Mouse (Mus musculus) megakaryocyte, embryonic 14.5 days (primary cell): ENCODE measurements around the gene Bex1. TPM values are rescaled to one million over a fixed set of nuclear protein-coding genes. Genes with fewer than 3 reads are reported as not detected.

ENCODE experiments used
- H3K27me3 ChIP-seq: replicated peaks from 2 replicates; pipeline ENCODE3; 2012; ENCODE audit warnings: inconsistent platforms
- H3K36me3 ChIP-seq: replicated peaks from 2 replicates; pipeline ENCODE3; 2012; ENCODE audit warnings: low read length, inconsistent platforms, mixed read lengths
- H3K4me1 ChIP-seq: 2 replicates; pipeline ENCODE4 v1.6.1; 2012; ENCODE audit warnings: inconsistent platforms
- H3K4me3 ChIP-seq: replicated peaks from 2 replicates; pipeline ENCODE3; 2012; ENCODE audit warnings: moderate library complexity, mild to moderate bottlenecking, inconsistent platforms
- H3K9me3 ChIP-seq: 2 replicates; pipeline ENCODE4 v1.6.1; 2012; ENCODE audit warnings: inconsistent platforms
- FLI1 ChIP-seq: IDR thresholded peaks from 2 replicates; pipeline ENCODE4 v1.6.1; 2012; ENCODE audit warnings: low read length, inconsistent platforms, mixed read lengths
- GATA1 ChIP-seq: IDR thresholded peaks from 3 replicates; pipeline ENCODE4 v1.6.1; 2012; ENCODE audit warnings: mixed read lengths, low read length, inconsistent platforms, borderline replicate concordance
- polyA plus RNA-seq: library from polyadenylated mRNA; stranded (reverse); fragments of >175 nt; gene quantifications from 2 replicates; pipeline ENCODE4 v1.2.3, GENCODE M21; 2012; ENCODE audit warnings: low replicate concordance; ENCODE audit not compliant: insufficient read depth

Bex1 gene
- polyA plus RNA-seq, 1 experiment: 12.7 TPM

DNA sequence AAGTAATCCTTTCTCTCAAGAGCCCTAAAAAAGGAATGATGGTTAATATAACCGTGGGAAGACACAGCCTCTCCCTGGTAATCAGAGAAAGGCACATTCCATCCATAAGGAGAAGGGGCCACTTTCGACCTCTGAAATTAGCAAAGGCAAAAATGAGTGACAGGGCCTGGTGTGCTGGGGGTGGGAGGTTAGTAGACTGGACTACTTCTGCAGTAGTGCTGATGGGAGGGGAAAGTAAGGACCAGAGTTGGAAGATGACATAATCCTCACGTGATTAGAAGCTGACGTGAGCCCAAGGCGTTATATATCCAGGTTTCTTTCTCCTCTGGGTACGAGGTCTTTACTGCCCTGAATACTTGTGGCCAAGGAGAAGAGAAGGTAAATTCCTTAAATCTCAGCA, 8.4 kb upstream of the Bex1 start:
- no peaks in the 10 kb centered on the region for H3K4me1 ChIP-seq
- no peak for TF ChIP-seq FLI1
- TF ChIP-seq GATA1: no peak
- H3K27me3 ChIP-seq: peaks cover 17% of the 10 kb centered on the region
- no peaks in the 10 kb centered on the region for H3K36me3 ChIP-seq
- no peak overlapping the region for H3K4me3 ChIP-seq
- H3K9me3 ChIP-seq: no peaks in the 10 kb centered on the region

DNA sequence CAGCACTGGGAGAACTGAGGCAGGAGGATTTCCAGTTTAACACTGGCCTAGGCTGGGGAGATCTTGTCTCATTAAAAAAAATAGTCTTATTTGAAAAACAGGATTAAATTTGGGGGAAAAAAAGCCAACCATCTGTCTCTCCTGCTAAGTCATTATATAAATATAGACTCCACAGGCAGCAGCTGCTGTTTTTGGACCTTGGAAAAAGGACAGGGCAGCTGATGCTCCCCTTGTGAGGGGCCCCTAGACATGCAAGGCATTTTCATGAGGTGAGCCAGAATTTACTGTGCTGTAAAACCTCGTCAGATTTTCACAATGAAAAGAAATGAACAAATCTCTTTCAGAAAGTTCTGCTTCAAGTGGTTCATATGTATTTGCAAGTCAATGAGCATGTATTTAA, 990 bp upstream of the Bex1 start:
- Histone ChIP-seq H3K4me1 (no peaks in the 10 kb centered on the region), H3K4me3 (no peak overlapping the region), H3K9me3 (no peaks in the 10 kb centered on the region), H3K36me3 (no peaks in the 10 kb centered on the region), H3K27me3 (peaks cover 17% of the 10 kb centered on the region)
- no peak for TF ChIP-seq FLI1
- TF ChIP-seq GATA1: no peak

DNA sequence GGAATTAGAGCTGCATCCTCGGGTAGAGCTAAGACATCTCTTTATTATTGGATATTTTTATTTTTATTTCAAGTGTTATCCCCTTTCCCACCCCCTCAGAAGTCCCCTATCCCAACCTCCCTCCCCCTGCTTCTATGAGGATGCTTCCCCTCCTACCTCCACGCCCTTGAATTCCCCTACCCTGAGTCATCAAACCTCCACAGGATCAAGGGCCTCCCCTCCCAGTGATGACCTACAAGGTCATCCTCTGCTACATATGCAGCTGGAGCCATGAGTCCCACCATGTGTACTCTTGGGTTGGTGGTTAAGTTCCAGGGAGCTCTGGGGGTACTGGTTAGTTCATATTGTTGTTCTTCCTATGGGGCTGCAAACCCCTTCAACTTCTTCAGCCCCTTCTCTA, 1.9 kb downstream of the Bex1 start:
- TF ChIP-seq FLI1 (no peak), GATA1 (no peak)
- Histone ChIP-seq H3K9me3 (no peaks in the 10 kb centered on the region), H3K4me3 (no peak overlapping the region), H3K27me3 (peaks cover 11% of the 10 kb centered on the region), H3K36me3 (no peaks in the 10 kb centered on the region), H3K4me1 (no peaks in the 10 kb centered on the region)

DNA sequence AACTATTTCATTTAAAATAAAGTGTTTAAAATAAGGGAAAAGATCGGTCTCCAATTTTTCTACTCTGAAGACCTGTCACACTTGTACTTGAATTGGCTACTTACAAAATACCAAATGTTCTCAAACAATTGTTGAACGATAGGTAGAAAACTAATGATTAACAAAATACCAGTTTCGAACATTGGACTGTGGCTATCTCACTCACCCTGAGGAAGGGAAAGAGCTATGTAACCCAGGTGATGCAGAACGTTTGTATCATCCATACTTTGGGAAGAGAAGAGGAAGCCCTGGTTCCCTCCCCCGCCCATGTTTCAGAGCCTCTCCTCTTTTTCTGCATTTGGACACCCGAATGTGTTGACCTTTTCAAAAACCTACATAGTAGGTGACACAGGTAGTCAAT, 10.9 kb downstream of the Bex1 start:
- TF ChIP-seq FLI1 (no peak), GATA1 (no peak)
- H3K4me3 ChIP-seq: no peak overlapping the region
- no peaks in the 10 kb centered on the region for H3K9me3 ChIP-seq
- H3K36me3 ChIP-seq: no peaks in the 10 kb centered on the region
- H3K4me1 ChIP-seq: no peaks in the 10 kb centered on the region
- peaks cover 14% of the 10 kb centered on the region for H3K27me3 ChIP-seq

DNA sequence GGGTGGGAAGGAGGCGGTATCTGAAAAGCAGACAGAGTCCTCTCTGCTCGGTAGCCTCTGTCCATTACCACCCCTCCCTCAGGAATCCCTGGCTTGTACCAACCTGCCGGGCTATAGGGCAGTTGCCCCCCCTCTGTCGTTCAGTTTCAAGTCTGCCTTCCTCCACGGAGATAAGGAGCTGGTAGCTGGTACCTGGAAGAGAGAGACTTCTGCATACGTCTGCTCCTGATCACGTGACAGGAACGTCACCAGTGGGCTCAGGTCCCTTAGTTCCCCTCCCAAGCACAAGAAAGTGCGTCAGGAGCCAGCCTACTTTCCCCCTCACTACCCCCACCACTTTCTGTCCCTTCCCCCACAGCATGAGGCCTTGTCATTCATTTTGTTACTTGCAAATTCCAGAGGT, 11.6 kb downstream of the Bex1 start, which contains the start of gene Tceal5:
Gene Tceal5 (minus strand): TSS at position 213 of the 403 bp plus-strand sequence.
- TF ChIP-seq GATA1 (no peak), FLI1 (no peak)
- H3K4me1 ChIP-seq: no peaks in the 10 kb centered on the region
- H3K9me3 ChIP-seq: no peaks in the 10 kb centered on the region
- no peaks in the 10 kb centered on the region for H3K36me3 ChIP-seq
- peaks cover 12% of the 10 kb centered on the region for H3K27me3 ChIP-seq
- H3K4me3 ChIP-seq: no peak within 1 kb of the TSS

DNA sequence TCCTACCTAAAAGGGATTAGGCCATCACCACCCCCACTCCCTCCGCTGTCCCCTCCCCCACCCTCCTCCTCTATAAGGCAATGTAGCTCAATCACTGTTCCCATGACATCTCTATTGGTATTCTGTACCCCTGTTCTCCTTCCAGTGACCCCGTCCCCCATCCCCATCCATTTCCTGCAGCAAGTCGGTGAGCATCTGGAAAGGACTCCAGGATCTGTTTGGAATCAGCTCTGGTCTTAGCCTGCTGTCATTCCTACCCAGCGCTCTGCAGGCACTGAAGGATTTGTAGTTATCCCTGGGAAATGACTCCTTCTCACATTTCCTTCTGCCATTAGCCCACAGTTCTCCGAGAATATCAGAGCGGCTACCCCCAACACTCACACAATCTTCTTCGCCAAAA, 12.1 kb downstream of the Bex1 start:
- Histone ChIP-seq H3K4me3 (no peak overlapping the region), H3K27me3 (peaks cover 12% of the 10 kb centered on the region), H3K9me3 (no peaks in the 10 kb centered on the region), H3K36me3 (no peaks in the 10 kb centered on the region), H3K4me1 (no peaks in the 10 kb centered on the region)
- no peak for TF ChIP-seq GATA1
- no peak for TF ChIP-seq FLI1

DNA sequence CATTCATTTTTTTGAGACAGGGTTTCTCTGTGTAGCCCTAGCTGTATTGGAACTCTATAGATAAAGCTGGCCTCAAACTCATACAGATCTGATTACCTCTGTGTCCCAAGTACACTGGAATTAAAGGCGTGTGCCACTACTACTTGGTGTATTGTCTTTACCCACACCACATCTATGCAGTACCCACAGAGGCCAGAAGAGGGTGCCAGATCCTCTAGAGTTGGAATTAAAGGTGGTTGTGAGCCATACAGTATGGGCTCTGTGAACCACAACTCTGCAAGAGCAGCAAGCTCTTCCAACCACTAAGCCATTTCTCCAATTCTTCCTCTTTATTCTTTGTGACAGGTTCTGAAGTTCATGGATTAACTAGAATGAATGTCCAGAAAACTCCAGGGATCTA, 18.4 kb downstream of the Bex1 start:
- Histone ChIP-seq H3K4me3 (no peak overlapping the region), H3K27me3 (peaks cover 4% of the 10 kb centered on the region), H3K4me1 (no peaks in the 10 kb centered on the region), H3K9me3 (peaks cover 3% of the 10 kb centered on the region; the same call in 1 of the 2 replicates), H3K36me3 (no peaks in the 10 kb centered on the region)
- no peak for TF ChIP-seq FLI1

DNA sequence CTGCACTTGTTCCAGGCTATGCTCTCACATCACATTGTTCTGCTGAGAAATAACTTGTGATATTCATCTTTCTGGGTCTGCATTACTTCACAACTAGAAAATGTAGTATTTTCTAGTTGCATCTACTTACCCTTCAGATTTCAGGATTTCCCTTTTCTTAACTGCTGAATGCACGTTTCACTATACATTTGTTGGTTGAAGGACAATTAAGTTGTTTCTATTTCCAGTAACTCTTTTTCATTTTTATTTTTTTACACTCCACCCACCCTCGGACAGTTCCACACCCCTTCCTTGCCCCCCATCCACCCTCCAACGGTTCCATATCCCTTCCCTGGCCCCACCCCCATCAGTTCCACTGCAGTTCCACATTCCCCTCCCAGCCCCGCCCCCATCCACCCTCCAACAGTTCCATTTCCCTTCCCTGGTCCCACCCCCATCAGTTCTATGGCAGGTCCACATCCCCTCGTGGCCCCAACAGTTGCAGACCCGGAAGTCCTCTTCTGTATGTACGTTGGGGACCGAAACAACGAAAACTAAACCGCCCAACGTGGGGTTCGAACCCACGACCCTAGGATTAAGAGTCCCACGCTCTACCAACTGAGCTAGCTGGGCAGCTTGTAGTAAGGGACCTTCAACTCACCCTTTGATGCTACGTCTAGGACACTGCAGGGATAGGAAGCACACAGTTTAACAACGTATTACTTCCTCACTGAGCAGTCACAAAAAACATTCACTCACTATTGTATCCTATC, 19.9 kb downstream of the Bex1 start:
- Histone ChIP-seq H3K36me3 (no peaks in the 10 kb centered on the region), H3K4me1 (no peaks in the 10 kb centered on the region), H3K4me3 (no peak overlapping the region), H3K27me3 (peaks cover 6% of the 10 kb centered on the region), H3K9me3 (peaks cover 3% of the 10 kb centered on the region; the same call in 1 of the 2 replicates)
- TF ChIP-seq FLI1: no peak
- TF ChIP-seq GATA1: no peak

DNA sequence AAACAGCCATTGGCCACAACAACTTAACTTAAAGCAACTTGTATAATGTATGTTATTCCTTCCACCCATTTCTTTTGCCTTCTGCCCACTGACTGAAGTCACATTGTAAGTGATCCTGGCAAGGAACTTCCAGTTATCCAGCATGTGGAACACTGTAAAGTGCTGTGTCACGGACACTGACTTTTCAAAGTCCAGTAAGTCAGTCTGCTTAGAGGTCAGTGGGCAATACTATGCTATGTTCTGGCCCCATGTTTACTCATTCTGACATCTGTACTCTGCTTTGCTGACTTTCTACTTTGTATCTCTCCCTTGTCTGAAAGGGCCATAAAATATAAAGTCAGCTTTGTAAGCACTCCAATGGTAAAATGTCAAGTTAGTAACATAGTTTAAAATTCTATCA, 32.2 kb downstream of the Bex1 start:
- TF ChIP-seq GATA1: no peak
- no peak for TF ChIP-seq FLI1
- Histone ChIP-seq H3K36me3 (no peaks in the 10 kb centered on the region), H3K9me3 (no peaks in the 10 kb centered on the region), H3K27me3 (peaks cover 10% of the 10 kb centered on the region), H3K4me1 (no peaks in the 10 kb centered on the region), H3K4me3 (no peak overlapping the region)

DNA sequence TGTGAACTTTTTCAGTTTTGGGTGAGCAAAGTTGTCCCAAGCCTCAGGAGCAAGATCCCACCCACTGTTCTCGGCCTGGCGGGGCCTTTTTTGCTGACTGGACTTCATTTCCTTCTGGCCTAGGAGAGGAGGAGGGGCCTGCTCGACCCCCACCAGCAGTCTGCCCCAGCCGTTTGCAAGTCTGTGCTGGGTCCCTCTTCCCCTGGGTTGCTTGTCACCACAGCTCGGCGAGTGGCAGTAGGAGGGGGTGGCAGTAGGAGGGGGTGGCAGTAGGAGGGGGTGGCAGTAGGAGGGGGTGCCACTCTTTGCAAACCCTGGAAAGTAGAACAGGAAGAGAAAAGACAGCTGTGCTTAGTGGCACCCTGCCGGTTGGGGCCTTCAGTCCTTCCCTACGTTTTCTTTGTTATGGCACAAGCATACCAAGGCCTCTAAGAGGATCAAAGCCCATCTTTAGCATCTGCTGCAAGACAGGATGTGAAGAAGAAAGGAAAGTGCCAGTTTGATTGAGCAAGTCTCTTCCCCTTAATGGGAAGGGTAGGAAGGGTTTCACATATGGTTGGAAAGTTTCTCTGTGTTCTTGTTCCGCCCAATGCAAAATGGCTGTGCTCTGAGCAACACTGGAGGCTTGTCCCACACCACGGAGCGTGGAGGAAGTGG, 34.3 kb downstream of the Bex1 start:
- peaks cover 10% of the 10 kb centered on the region for H3K27me3 ChIP-seq
- H3K36me3 ChIP-seq: no peaks in the 10 kb centered on the region
- no peaks in the 10 kb centered on the region for H3K4me1 ChIP-seq
- no peak overlapping the region for H3K4me3 ChIP-seq
- no peaks in the 10 kb centered on the region for H3K9me3 ChIP-seq
- no peak for TF ChIP-seq FLI1
